Mouse (Mus musculus) mouse trophoblast stem cell (cell line): ENCODE measurements at regions not wholly inside any gene's neighbourhood (a gene's known extent, or its start where the extent isn't known, plus 50 kb on each side); places are given as distances from the start of the nearest gene placed in this dataset.

Experiments
- in situ Hi-C, 2 experiments: fragments of 300-500 bp; cut with MseI, MboI; formaldehyde crosslinking; loops; 2 replicates in 1 of 2; 3 replicates in 1 of 2; pipeline ENCODE4 v1.15.1; 2025

GRCm38 (mm10) chr1:83535461-83535860 lies 127.5 kb upstream of the Sphkap start:
- in situ Hi-C loops: no loop called here

GRCm38 (mm10) chr1:83527803-83528202 lies 119.8 kb upstream of the Sphkap start:
- in situ Hi-C loops: no loop called here

GRCm38 (mm10) chr1:83509356-83509755 lies 101.4 kb upstream of the Sphkap start:
- in situ Hi-C loops: no loop called here

GRCm38 (mm10) chr1:83505386-83505785 lies 97.4 kb upstream of the Sphkap start:
- in situ Hi-C loops: no loop called here

- in situ Hi-C loops: no loop called here
Measured at GRCm38 (mm10) chr1:83496888-83497287, 88.9 kb upstream of the Sphkap start.

GRCm38 (mm10) chr1:83496380-83496779 lies 88.4 kb upstream of the Sphkap start:
- in situ Hi-C loops: no loop called here

- in situ Hi-C loops: no loop called here
Measured at GRCm38 (mm10) chr1:83495022-83495421, 87.0 kb upstream of the Sphkap start.

GRCm38 (mm10) chr1:83479111-83479510 lies 71.1 kb upstream of the Sphkap start:
- in situ Hi-C loops: no loop called here
